Mouse (Mus musculus): ENCODE data around the gene Aass.

DNA sequence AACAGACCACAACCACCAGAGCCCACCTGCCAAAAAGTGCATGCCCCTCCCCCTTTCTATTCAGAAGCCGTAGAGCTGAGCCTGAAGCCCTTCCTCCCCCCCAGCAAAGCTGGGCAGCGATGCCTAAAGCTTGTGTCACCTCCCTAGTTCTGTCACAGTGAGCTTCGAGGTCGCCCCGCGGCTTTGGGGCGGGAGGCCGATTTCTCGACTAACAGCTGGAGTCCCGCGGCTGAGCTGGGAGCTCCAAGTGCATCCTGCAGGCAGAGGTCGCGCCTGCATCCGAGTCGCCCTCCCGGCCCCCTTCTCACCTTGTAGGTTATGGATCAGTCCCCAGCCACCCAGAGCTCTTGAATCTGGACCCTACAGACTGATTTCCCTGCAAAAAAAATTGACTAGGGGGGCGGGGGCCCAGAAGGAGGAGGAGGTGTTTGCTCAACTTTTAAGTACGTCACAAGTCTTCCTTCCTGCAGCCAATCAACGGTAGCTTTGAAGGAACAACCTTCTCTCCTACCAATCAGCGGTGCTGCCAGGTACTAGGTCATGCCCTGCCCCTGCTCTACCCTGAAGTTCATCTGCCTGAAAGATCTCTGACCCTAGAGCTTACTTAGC is at the start of gene Aass:
- TF ChIP-seq CHD2 (IDR thresholded peaks at IDR 0.05; ENCODE audit: low read depth, low read length) (no peak), HCFC1 (IDR thresholded peaks at IDR 0.05; ENCODE audit: borderline replicate concordance, insufficient read depth, low read length) (no peak)
